Mouse (Mus musculus): ENCODE measurements at regions not wholly inside any gene's neighbourhood (a gene's known extent, or its start where the extent isn't known, plus 50 kb on each side); places are given as distances from the start of the nearest gene placed in this dataset.
"Not testable (repeated sequence)": the region's sequence is repeated elsewhere in the genome, so short reads cannot be mapped to it uniquely, and the experiment has no call there.

GRCm38 (mm10) chr7:73688451-73688850, 51.7 kb upstream of the Fam174b start:
- H3K4me3 ChIP-seq (ENCODE audit: insufficient read depth in 1 of 2, low read depth in 1 of 2, low read length in 2 of 2, poor library complexity in 1 of 2, severe bottlenecking in 1 of 2): no peak overlapping the region
- H3K9me3 ChIP-seq (ENCODE audit: control insufficient read depth, insufficient read depth, low read depth, low read length): no peaks in the 10 kb centered on the region
- no peak for TF ChIP-seq MAFK (IDR thresholded peaks at IDR 0.05; ENCODE audit: insufficient read depth, low read depth, low read length)
- TF ChIP-seq ZC3H11A (IDR thresholded peaks at IDR 0.05; ENCODE audit: borderline replicate concordance, low read depth, low read length): no peak
- no peak for TF ChIP-seq CHD2 (IDR thresholded peaks at IDR 0.05; ENCODE audit: low read depth, low read length)
- no peak for TF ChIP-seq HCFC1 (IDR thresholded peaks at IDR 0.05; ENCODE audit: borderline replicate concordance, insufficient read depth, low read length)
- no peak for TF ChIP-seq ZNF384 (IDR thresholded peaks at IDR 0.05; ENCODE audit: low read depth, low read length)
- no peak for DNase-seq (ENCODE audit: low read depth, low spot score)
- no peaks in the 10 kb centered on the region for H3K36me3 ChIP-seq (ENCODE audit: control insufficient read depth, insufficient read depth, low read length, poor library complexity, severe bottlenecking)
- H3K4me1 ChIP-seq (ENCODE audit: control insufficient read depth in 2 of 2, insufficient read depth in 2 of 2, low read length in 2 of 2, poor library complexity in 1 of 2): no peaks in the 10 kb centered on the region
- no peak overlapping the region for H3K27ac ChIP-seq (ENCODE audit: insufficient read depth, low read depth, low read length, poor library complexity, severe bottlenecking)
- H3K9ac ChIP-seq (ENCODE audit: insufficient read depth, low read depth, low read length, poor library complexity, severe bottlenecking): no peak overlapping the region
- in situ Hi-C loops (cut with MboI; ENCODE audit: low sequenced_read_pairs in 2 of 2, unreplicated experiment in 2 of 2): no loop called here

GRCm38 (mm10) chr7:73686245-73686644, 53.9 kb upstream of the Fam174b start:
- H3K4me1 ChIP-seq (ENCODE audit: control insufficient read depth in 2 of 2, insufficient read depth in 2 of 2, low read length in 2 of 2, poor library complexity in 1 of 2); DNase-seq (ENCODE audit: low read depth, low spot score); in situ Hi-C loops (cut with MboI; ENCODE audit: low sequenced_read_pairs in 2 of 2, unreplicated experiment in 2 of 2); H3K9ac ChIP-seq (ENCODE audit: insufficient read depth, low read depth, low read length, poor library complexity, severe bottlenecking); H3K27ac ChIP-seq (ENCODE audit: insufficient read depth, low read depth, low read length, poor library complexity, severe bottlenecking); H3K36me3 ChIP-seq (ENCODE audit: control insufficient read depth, insufficient read depth, low read length, poor library complexity, severe bottlenecking); H3K9me3 ChIP-seq (ENCODE audit: control insufficient read depth, insufficient read depth, low read depth, low read length): not testable (repeated sequence)
- peak overlapping the region in 1 of 2 experiments; percentile 52; a peak in 1 of 4 replicates for H3K4me3 ChIP-seq (ENCODE audit: insufficient read depth in 1 of 2, low read depth in 1 of 2, low read length in 2 of 2, poor library complexity in 1 of 2, severe bottlenecking in 1 of 2)

GRCm38 (mm10) chr7:73682756-73683155, 57.3 kb upstream of the Fam174b start:
- no peak overlapping the region for H3K9ac ChIP-seq (ENCODE audit: insufficient read depth, low read depth, low read length, poor library complexity, severe bottlenecking)
- no peak for DNase-seq (ENCODE audit: low read depth, low spot score)
- H3K4me3 ChIP-seq (ENCODE audit: insufficient read depth in 1 of 2, low read depth in 1 of 2, low read length in 2 of 2, poor library complexity in 1 of 2, severe bottlenecking in 1 of 2): no peak overlapping the region
- H3K4me1 ChIP-seq (ENCODE audit: control insufficient read depth in 2 of 2, insufficient read depth in 2 of 2, low read length in 2 of 2, poor library complexity in 1 of 2): no peaks in the 10 kb centered on the region
- TF ChIP-seq ZNF384 (IDR thresholded peaks at IDR 0.05; ENCODE audit: low read depth, low read length): no peak
- no peak for TF ChIP-seq HCFC1 (IDR thresholded peaks at IDR 0.05; ENCODE audit: borderline replicate concordance, insufficient read depth, low read length)
- no peak for TF ChIP-seq ZC3H11A (IDR thresholded peaks at IDR 0.05; ENCODE audit: borderline replicate concordance, low read depth, low read length)
- TF ChIP-seq CHD2 (IDR thresholded peaks at IDR 0.05; ENCODE audit: low read depth, low read length): no peak
- TF ChIP-seq MAFK (IDR thresholded peaks at IDR 0.05; ENCODE audit: insufficient read depth, low read depth, low read length): no peak
- in situ Hi-C loops (cut with MboI; ENCODE audit: low sequenced_read_pairs in 2 of 2, unreplicated experiment in 2 of 2): no loop called here
- no peaks in the 10 kb centered on the region for H3K9me3 ChIP-seq (ENCODE audit: control insufficient read depth, insufficient read depth, low read depth, low read length)
- no peak overlapping the region for H3K27ac ChIP-seq (ENCODE audit: insufficient read depth, low read depth, low read length, poor library complexity, severe bottlenecking)
- no peaks in the 10 kb centered on the region for H3K36me3 ChIP-seq (ENCODE audit: control insufficient read depth, insufficient read depth, low read length, poor library complexity, severe bottlenecking)

- TF ChIP-seq HCFC1 (IDR thresholded peaks at IDR 0.05; ENCODE audit: borderline replicate concordance, insufficient read depth, low read length) (no peak), ZNF384 (IDR thresholded peaks at IDR 0.05; ENCODE audit: low read depth, low read length) (no peak)
Observed at GRCm38 (mm10) chr7:73670598-73670997, 69.5 kb upstream of the Fam174b start.

GRCm38 (mm10) chr7:73668791-73669190, 71.3 kb upstream of the Fam174b start:
- Histone ChIP-seq H3K36me3 (ENCODE audit: control insufficient read depth, insufficient read depth, low read length, poor library complexity, severe bottlenecking) (no peaks in the 10 kb centered on the region), H3K4me3 (ENCODE audit: insufficient read depth in 1 of 2, low read depth in 1 of 2, low read length in 2 of 2, poor library complexity in 1 of 2, severe bottlenecking in 1 of 2) (no peak overlapping the region), H3K27ac (ENCODE audit: insufficient read depth, low read depth, low read length, poor library complexity, severe bottlenecking) (no peak overlapping the region), H3K9me3 (ENCODE audit: control insufficient read depth, insufficient read depth, low read depth, low read length) (no peaks in the 10 kb centered on the region), H3K9ac (ENCODE audit: insufficient read depth, low read depth, low read length, poor library complexity, severe bottlenecking) (no peak overlapping the region), H3K4me1 (ENCODE audit: control insufficient read depth in 2 of 2, insufficient read depth in 2 of 2, low read length in 2 of 2, poor library complexity in 1 of 2) (no peaks in the 10 kb centered on the region)
- TF ChIP-seq ZC3H11A (IDR thresholded peaks at IDR 0.05; ENCODE audit: borderline replicate concordance, low read depth, low read length) (no peak), MAFK (IDR thresholded peaks at IDR 0.05; ENCODE audit: insufficient read depth, low read depth, low read length) (no peak), ZNF384 (IDR thresholded peaks at IDR 0.05; ENCODE audit: low read depth, low read length) (no peak), CHD2 (IDR thresholded peaks at IDR 0.05; ENCODE audit: low read depth, low read length) (no peak), HCFC1 (IDR thresholded peaks at IDR 0.05; ENCODE audit: borderline replicate concordance, insufficient read depth, low read length) (no peak)
- in situ Hi-C loops (cut with MboI; ENCODE audit: low sequenced_read_pairs in 2 of 2, unreplicated experiment in 2 of 2): loop anchor here in 1 of 2 experiments (25.0 kb wide), 2 partner anchors 194 to 694 kb away; no protein-coding TSS in a partner anchor
- no peak for DNase-seq (ENCODE audit: low read depth, low spot score)

More at GRCm38 (mm10) chr7:73670598-73670997, 69.5 kb upstream of the Fam174b start:
- no peaks in the 10 kb centered on the region for H3K9me3 ChIP-seq (ENCODE audit: control insufficient read depth, insufficient read depth, low read depth, low read length)
- in situ Hi-C loops (cut with MboI; ENCODE audit: low sequenced_read_pairs in 2 of 2, unreplicated experiment in 2 of 2): loop anchor here in 1 of 2 experiments (25.0 kb wide), 2 partner anchors 192 to 692 kb away; no protein-coding TSS in a partner anchor
- no peak overlapping the region for H3K9ac ChIP-seq (ENCODE audit: insufficient read depth, low read depth, low read length, poor library complexity, severe bottlenecking)
- H3K4me3 ChIP-seq (ENCODE audit: insufficient read depth in 1 of 2, low read depth in 1 of 2, low read length in 2 of 2, poor library complexity in 1 of 2, severe bottlenecking in 1 of 2): no peak overlapping the region
- DNase-seq (ENCODE audit: low read depth, low spot score): no peak
- H3K4me1 ChIP-seq (ENCODE audit: control insufficient read depth in 2 of 2, insufficient read depth in 2 of 2, low read length in 2 of 2, poor library complexity in 1 of 2): no peaks in the 10 kb centered on the region
- no peak overlapping the region for H3K27ac ChIP-seq (ENCODE audit: insufficient read depth, low read depth, low read length, poor library complexity, severe bottlenecking)
- H3K36me3 ChIP-seq (ENCODE audit: control insufficient read depth, insufficient read depth, low read length, poor library complexity, severe bottlenecking): no peaks in the 10 kb centered on the region
